Mouse (Mus musculus): ENCODE measurements around the gene Lysmd1. TPM values are rescaled to one million over a fixed set of nuclear protein-coding genes. Genes with fewer than 3 reads are reported as not detected.

The Lysmd1 gene
- polyA plus RNA-seq, 1 experiment from 2014 or later: 14.4 TPM

- no peaks in the 10 kb centered on the region for H3K9me3 ChIP-seq (replicated peaks; ENCODE audit: low read length)
- no peak for DNase-seq (ENCODE audit: low spot score)
- no peak overlapping the region for H3K9ac ChIP-seq (ENCODE audit: low read depth, low read length)
- no peak overlapping the region for H3K27ac ChIP-seq
- no peaks in the 10 kb centered on the region for H3K27me3 ChIP-seq (ENCODE audit: insufficient read depth, low read length)
- TF ChIP-seq CTCF (IDR thresholded peaks at IDR 0.05; ENCODE audit: low read depth): no peak
- H3K4me2 ChIP-seq (ENCODE audit: low read length): no peak overlapping the region
- H3K4me1 ChIP-seq (replicated peaks; ENCODE audit: insufficient read depth, low read length): no peaks in the 10 kb centered on the region
- no peak overlapping the region for H3K4me3 ChIP-seq (replicated peaks; ENCODE audit: low read depth, low read length)
- no peak for ATAC-seq (replicated peaks; ENCODE audit: low FRiP score, low read depth)
- WGBS: 93% methylated on average over 9 of the region's 9 CpGs
- H3K36me3 ChIP-seq (ENCODE audit: insufficient read depth, low read length): peaks cover 46% of the 10 kb centered on the region
These were observed 51.1 kb downstream of the Lysmd1 start for GRCm38 (mm10) chr3:95184796-95185577.

- H3K36me3 ChIP-seq (ENCODE audit: insufficient read depth, low read length): peaks cover 49% of the 10 kb centered on the region
- H3K9me3 ChIP-seq (replicated peaks; ENCODE audit: low read length): no peaks in the 10 kb centered on the region
- no peaks in the 10 kb centered on the region for H3K27me3 ChIP-seq (ENCODE audit: insufficient read depth, low read length)
- DNase-seq (ENCODE audit: low spot score): no peak
- no peak for ATAC-seq (replicated peaks; ENCODE audit: low FRiP score, low read depth)
- H3K27ac ChIP-seq: no peak overlapping the region
- H3K4me1 ChIP-seq (replicated peaks; ENCODE audit: insufficient read depth, low read length): no peaks in the 10 kb centered on the region
- H3K9ac ChIP-seq (ENCODE audit: low read depth, low read length): no peak overlapping the region
- no peak overlapping the region for H3K4me2 ChIP-seq (ENCODE audit: low read length)
- H3K4me3 ChIP-seq (replicated peaks; ENCODE audit: low read depth, low read length): no peak overlapping the region
- no peak for TF ChIP-seq CTCF (IDR thresholded peaks at IDR 0.05; ENCODE audit: low read depth)
- WGBS: 87% methylated on average over 2 of the region's 2 CpGs
These were observed 52.2 kb downstream of the Lysmd1 start for GRCm38 (mm10) chr3:95186100-95186499.

GRCm38 (mm10) chr3:95186888-95187287, 53.0 kb downstream of the Lysmd1 start:
- H3K4me1 ChIP-seq (replicated peaks; ENCODE audit: insufficient read depth, low read length): no peaks in the 10 kb centered on the region
- no peak overlapping the region for H3K4me2 ChIP-seq (ENCODE audit: low read length)
- DNase-seq (ENCODE audit: low spot score) (no peak), ATAC-seq (replicated peaks; ENCODE audit: low FRiP score, low read depth) (no peak)
- no peak overlapping the region for H3K27ac ChIP-seq
- no peaks in the 10 kb centered on the region for H3K9me3 ChIP-seq (replicated peaks; ENCODE audit: low read length)
- no peak overlapping the region for H3K4me3 ChIP-seq (replicated peaks; ENCODE audit: low read depth, low read length)
- peaks cover 49% of the 10 kb centered on the region for H3K36me3 ChIP-seq (ENCODE audit: insufficient read depth, low read length)
- TF ChIP-seq CTCF (IDR thresholded peaks at IDR 0.05; ENCODE audit: low read depth): no peak
- no peak overlapping the region for H3K9ac ChIP-seq (ENCODE audit: low read depth, low read length)
- no peaks in the 10 kb centered on the region for H3K27me3 ChIP-seq (ENCODE audit: insufficient read depth, low read length)
- WGBS: 90% methylated on average over 6 of the region's 6 CpGs

Small RNA genes lying within 50 kb of the gene (microRNA-seq; reads per million reads assigned to microRNA genes)
- not detected for gene Mir8099-1

Other genes with a start within 250 kb of the Lysmd1 start
- 317 and 329 TPM in 2 replicates for gene Psmb4, start 247.1 kb upstream of the Lysmd1 start, polyA plus RNA-seq (2015; fragmentation: Nextera tagmentation; extraction: Ambion mirVana)
- 131 and 168 TPM in 2 replicates for gene Selenbp1, start 201.0 kb upstream of the Lysmd1 start, polyA plus RNA-seq (2015; fragmentation: Nextera tagmentation; extraction: Ambion mirVana)
- gene Rfx5, start 180.0 kb upstream of the Lysmd1 start, polyA plus RNA-seq (2015; fragmentation: Nextera tagmentation; extraction: Ambion mirVana): 5.9 and 6.8 TPM in 2 replicates
- gene Pi4kb, start 159.4 kb upstream of the Lysmd1 start, polyA plus RNA-seq (2015; fragmentation: Nextera tagmentation; extraction: Ambion mirVana): 20.2 and 20.7 TPM in 2 replicates
- 19.7 and 20.0 TPM in 2 replicates for gene Zfp687, start 118.6 kb upstream of the Lysmd1 start, polyA plus RNA-seq (2015; fragmentation: Nextera tagmentation; extraction: Ambion mirVana)
- 214 and 231 TPM in 2 replicates for gene Psmd4, start 91.5 kb upstream of the Lysmd1 start, polyA plus RNA-seq (2015; fragmentation: Nextera tagmentation; extraction: Ambion mirVana)
- gene Pip5k1a, start 27.2 kb upstream of the Lysmd1 start, polyA plus RNA-seq (2015; fragmentation: Nextera tagmentation; extraction: Ambion mirVana): 17.8 and 19.8 TPM in 2 replicates
- gene Vps72, start 23.1 kb upstream of the Lysmd1 start, polyA plus RNA-seq (2015; fragmentation: Nextera tagmentation; extraction: Ambion mirVana): 116 and 120 TPM in 2 replicates
- gene Tmod4, start 9.6 kb upstream of the Lysmd1 start, polyA plus RNA-seq (2015; fragmentation: Nextera tagmentation; extraction: Ambion mirVana): 0.69 and 0.83 TPM in 2 replicates
- 63.0 and 63.5 TPM in 2 replicates for gene Scnm1, start 77 bp upstream of the Lysmd1 start, polyA plus RNA-seq (2015; fragmentation: Nextera tagmentation; extraction: Ambion mirVana)
- 2.8 and 3.6 TPM in 2 replicates for gene Tnfaip8l2, start 8.3 kb downstream of the Lysmd1 start, polyA plus RNA-seq (2015; fragmentation: Nextera tagmentation; extraction: Ambion mirVana)
- gene Sema6c, start 26.4 kb downstream of the Lysmd1 start, polyA plus RNA-seq (2015; fragmentation: Nextera tagmentation; extraction: Ambion mirVana): 1.8 and 2.9 TPM in 2 replicates
- gene Gabpb2, start 83.8 kb downstream of the Lysmd1 start, polyA plus RNA-seq (2015; fragmentation: Nextera tagmentation; extraction: Ambion mirVana): 4.5 and 5.4 TPM in 2 replicates
- gene Cdc42se1, start 94.6 kb downstream of the Lysmd1 start, polyA plus RNA-seq (2015; fragmentation: Nextera tagmentation; extraction: Ambion mirVana): 98.5 and 102 TPM in 2 replicates
- 11.2 and 11.8 TPM in 2 replicates for gene Mllt11, start 98.1 kb downstream of the Lysmd1 start, polyA plus RNA-seq (2015; fragmentation: Nextera tagmentation; extraction: Ambion mirVana)
- 1.2 and 1.3 TPM in 2 replicates for gene Gm128, start 107.5 kb downstream of the Lysmd1 start, polyA plus RNA-seq (2015; fragmentation: Nextera tagmentation; extraction: Ambion mirVana)
- 0.82 and 1.6 TPM in 2 replicates for gene Bnipl, start 117.1 kb downstream of the Lysmd1 start, polyA plus RNA-seq (2015; fragmentation: Nextera tagmentation; extraction: Ambion mirVana)
- gene Mindy1, start 147.3 kb downstream of the Lysmd1 start, polyA plus RNA-seq (2015; fragmentation: Nextera tagmentation; extraction: Ambion mirVana): 72.6 and 73.2 TPM in 2 replicates
- 20.1 and 20.3 TPM in 2 replicates for gene Prune1, start 148.0 kb downstream of the Lysmd1 start, polyA plus RNA-seq (2015; fragmentation: Nextera tagmentation; extraction: Ambion mirVana)
- gene Anxa9, start 173.1 kb downstream of the Lysmd1 start, polyA plus RNA-seq (2015; fragmentation: Nextera tagmentation; extraction: Ambion mirVana): 9.9 and 10.1 TPM in 2 replicates
- gene Cers2, start 180.7 kb downstream of the Lysmd1 start, polyA plus RNA-seq (2015; fragmentation: Nextera tagmentation; extraction: Ambion mirVana): 172 and 186 TPM in 2 replicates
- gene Setdb1, start 223.1 kb downstream of the Lysmd1 start, polyA plus RNA-seq (2015; fragmentation: Nextera tagmentation; extraction: Ambion mirVana): 22.2 and 23.2 TPM in 2 replicates